Mouse (Mus musculus) hematopoietic stem cell, adult 5-6 weeks (primary cell): ENCODE data around the gene Alpk3. TPM values are rescaled to one million over a fixed set of nuclear protein-coding genes. Genes with fewer than 3 reads are reported as not detected.

Source experiments
- ATAC-seq, 2 experiments: fragments of 125-278 bp in 1 of 2; replicated peaks in 1 of 2; 2 replicates each; pipeline ENCODE4 v1.8.0; 2016 to 2017; ENCODE audit warnings: inconsistent platforms in 2 of 2, mild to moderate bottlenecking in 2 of 2, moderate number of reproducible peaks in 2 of 2, low read depth in 1 of 2, moderate TSS enrichment in 1 of 2; ENCODE audit not compliant: low FRiP score in 2 of 2, poor library complexity in 2 of 2, severe bottlenecking in 2 of 2, insufficient read depth in 1 of 2, low TSS enrichment in 1 of 2
- total RNA-seq: library from RNA; stranded (forward); fragments of 172-1452, 232-1000 nt; gene quantifications from 2 replicates; pipeline ENCODE4 v1.2.3, GENCODE M21; 2017

The Alpk3 gene
- total RNA-seq, result 4.1 and 4.3 TPM in 2 replicates

DNA sequence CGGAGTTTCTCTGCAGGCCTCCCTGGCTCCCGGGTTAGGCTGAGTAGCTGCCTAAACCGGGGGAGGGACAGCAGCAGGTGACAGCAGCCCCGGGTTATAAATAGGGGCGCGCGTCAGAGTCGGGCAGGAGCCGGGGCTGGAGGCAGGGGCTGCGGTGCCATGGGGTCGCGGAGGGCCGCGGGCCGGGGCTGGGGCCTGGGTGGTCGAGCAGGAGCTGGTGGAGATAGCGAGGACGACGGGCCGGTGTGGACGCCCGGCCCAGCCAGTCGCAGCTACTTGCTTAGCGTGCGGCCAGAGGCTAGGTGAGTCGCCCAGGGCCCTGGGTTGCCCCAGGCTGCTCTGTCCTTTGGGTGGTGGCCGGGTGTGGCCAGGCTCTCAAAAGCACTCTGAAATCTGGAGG is at the start of gene Alpk3:
Gene Alpk3 (plus strand): TSS at position 130 of the 400 bp plus-strand sequence.
- no peak for ATAC-seq

- no peak for ATAC-seq
These were observed 49.1 kb upstream of the Alpk3 start for GRCm38 (mm10) chr7:81008285-81008684.

DNA sequence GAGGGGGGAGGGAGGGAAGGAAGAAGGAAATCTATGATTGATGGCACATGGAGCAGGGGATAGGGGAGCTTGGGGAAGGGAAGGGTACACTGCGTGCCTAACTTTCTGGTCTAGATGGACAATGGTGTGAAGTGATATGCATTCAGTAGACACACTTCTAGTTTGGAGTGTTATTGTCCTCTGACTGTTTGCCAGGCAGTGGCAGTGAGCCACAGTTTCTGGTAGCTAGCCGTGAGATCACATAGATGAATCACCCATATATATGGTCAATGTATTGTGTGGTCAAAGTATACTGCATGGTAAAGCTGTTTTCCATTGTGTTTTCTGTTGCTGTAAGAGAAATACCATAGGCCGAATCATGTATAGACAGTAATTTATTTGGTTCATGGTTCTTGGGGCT is 45.8 kb upstream of the Alpk3 start:
- no peak for ATAC-seq

DNA sequence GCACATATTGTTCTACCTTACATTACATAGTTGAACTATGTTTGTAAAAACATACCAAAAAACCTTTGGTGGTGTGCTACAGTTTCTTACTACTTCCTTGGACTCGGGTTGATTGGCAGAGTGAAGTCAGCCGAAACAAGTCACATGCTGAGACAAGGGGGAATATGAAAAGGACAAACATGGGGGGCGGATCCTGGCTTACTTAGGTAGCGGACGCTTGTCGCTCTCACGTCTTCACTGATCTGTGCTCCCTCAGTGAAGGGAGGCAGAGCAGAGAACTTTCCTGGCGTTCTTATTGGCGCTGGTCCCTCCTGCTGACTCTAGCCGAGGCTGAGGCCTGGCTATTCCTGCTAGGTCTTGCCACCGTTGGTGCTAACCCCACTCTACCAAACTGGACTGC is 37.1 kb upstream of the Alpk3 start:
- ATAC-seq, result no peak

- no peak for ATAC-seq
These were observed 34.7 kb upstream of the Alpk3 start for GRCm38 (mm10) chr7:81022731-81023130.

DNA sequence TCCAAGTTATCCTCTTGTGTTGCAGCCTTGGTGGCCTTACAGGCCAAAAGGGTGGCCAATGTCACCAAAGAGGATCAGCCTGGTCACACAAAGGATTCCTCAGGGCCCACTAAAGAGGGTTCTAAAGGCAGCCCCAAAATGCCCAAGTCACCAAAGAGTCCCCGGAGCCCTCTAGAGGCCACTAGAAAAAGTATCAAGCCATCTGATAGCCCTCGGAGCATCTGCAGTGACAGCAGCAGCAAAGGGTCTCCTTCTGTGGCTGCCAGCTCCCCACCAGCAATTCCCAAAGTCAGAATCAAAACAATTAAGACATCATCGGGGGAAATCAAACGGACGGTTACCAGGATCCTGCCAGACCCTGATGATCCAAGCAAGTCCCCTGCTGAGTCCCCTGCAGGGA is 33.3 kb upstream of the Alpk3 start:
- no peak for ATAC-seq

- no peak for ATAC-seq
These were observed 32.7 kb upstream of the Alpk3 start for GRCm38 (mm10) chr7:81024651-81025050.

GRCm38 (mm10) chr7:81025751-81026150 is 31.6 kb upstream of the Alpk3 start:
- ATAC-seq, result no peak

DNA sequence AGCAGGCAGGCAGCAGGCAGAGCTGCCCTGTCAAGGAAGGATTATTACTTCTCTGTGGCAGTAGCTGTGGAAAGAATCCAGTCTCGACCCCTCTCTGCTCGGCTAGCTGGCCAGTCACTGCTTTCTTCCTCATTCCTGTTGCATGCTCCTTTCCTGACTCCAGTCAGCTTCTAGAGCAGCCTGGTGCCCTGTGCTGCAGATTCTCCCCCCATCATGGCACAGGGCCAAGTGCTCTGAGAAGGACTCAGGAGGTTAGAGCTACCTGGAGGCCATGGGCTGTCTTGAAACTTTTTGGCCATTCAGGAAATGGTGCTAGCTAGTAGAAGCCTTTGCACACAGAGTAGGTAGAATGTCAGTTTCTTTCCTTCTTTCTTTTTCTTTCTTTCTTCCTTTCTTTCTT is 17.7 kb upstream of the Alpk3 start:
- no peak for ATAC-seq

GRCm38 (mm10) chr7:81043023-81043620 is 14.3 kb upstream of the Alpk3 start:
- no peak for ATAC-seq

- no peak for ATAC-seq
These were observed 9.6 kb upstream of the Alpk3 start for GRCm38 (mm10) chr7:81047847-81048246.

GRCm38 (mm10) chr7:81048513-81048912 is 8.9 kb upstream of the Alpk3 start:
- ATAC-seq, result no peak

- no peak for ATAC-seq
These were observed 7.4 kb upstream of the Alpk3 start for GRCm38 (mm10) chr7:81049966-81050365.

DNA sequence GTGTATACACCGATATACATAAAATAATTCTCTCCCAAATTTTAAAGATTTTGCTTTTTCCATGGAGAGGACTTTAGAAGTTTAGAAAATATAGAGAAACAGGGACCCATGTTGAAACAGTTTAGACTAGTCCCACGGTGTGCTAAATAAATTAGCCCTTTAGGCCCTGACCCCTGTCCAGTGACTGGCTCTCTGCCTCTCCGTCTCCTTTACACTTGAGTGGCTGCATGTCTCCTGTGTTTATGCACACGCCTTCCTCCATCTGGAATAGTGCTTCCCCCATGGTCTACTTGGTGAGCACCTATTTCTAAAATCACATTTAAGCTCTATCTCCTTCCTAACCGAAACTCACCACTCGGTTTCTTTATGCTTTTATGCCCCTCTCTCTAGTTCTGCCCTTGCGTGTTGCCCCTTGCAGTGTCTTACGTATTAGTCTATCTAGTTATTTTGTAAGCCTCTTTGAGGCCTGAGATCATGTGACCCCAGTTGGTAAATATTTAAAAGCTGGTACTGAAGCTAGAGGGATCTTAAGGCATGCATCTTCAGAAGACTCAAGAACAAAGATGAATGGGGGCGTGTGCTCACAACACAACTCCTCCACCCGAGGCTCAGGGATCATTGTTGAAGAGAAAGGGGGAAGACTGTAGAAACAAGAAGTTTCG is 1.6 kb upstream of the Alpk3 start:
- no peak for ATAC-seq

DNA sequence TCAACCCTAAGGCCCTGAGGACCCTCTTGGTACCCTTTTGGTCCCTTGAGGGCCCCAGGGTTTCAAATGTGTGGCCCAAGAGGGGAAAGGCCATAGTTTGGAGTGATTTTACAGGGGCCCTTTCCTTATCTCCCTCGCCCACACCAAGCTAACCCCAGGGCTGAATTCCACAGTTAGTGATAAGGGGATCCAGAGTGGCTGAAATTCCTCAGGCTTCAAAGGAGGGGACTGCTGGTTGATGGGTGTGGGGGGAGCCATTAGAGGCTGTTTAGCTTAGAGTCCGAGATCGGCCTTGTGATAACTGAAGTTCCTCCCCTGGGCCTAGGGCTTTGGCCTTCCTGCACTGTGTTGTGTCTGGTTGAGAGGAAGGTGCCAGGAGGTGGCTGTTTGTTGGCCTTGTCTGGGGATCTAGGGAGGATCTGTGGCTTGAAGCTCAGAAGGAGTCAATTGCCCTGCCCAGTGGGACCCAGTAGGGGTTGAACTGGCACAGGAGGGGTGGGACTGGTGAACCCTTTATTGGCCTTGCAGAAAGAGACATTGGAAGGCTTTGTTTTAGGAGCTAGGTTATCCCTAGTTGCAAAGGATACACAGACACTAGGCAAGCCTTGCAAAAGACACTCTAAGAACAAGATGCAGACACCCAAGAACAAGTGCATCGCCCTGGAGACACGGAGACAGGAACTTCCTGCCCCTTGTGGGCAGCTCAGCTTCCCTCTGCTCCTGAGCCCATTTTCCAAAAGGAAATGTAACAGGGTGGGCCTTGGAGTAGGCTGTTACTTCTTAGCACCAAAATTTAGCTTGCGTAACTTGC is 706 bp downstream of the Alpk3 start:
- peak; percentile 32 to 41; a peak in 2 of 4 replicates for ATAC-seq

DNA sequence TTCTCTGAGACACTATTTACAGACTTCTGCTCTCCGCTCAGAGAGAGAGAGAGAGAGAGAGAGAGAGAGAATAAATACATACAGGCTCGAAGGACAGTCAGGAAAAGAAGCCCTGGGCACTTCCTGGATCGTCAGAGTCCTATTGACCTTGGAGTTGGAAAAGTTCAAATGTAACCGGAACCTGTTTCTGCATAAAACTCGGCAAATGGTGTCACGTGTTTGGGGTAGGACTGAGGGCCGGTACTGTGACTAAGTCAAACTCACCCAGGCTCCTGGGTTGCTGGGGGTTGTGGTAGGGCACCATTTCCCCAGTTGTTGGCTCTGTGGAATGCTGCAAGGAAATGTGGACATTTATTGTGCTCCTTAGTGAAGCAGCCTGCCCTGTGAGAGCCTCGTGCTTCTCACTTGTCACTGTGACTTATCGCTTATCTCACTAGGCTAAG is 1.3 kb downstream of the Alpk3 start:
- no peak for ATAC-seq

DNA sequence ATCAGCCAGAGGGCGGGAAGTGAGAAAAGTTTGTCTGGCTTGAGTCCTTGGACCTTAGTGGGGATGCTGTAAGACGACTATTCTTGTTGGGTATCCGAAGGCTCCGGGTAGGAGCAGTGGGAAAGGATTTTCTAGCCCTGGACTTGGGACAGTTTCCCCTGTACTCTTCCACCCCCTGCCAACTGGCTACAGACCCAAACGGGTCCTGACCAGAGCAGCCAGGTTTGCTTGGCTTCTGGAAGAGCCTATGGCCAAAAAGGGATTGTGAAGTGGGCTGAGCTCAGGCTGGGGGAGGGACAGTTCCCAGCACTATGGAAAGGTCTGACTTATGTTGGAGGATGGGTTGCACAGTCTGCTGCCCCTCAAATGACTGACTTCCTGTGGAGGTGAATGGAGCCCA is 2.0 kb downstream of the Alpk3 start:
- no peak for ATAC-seq

DNA sequence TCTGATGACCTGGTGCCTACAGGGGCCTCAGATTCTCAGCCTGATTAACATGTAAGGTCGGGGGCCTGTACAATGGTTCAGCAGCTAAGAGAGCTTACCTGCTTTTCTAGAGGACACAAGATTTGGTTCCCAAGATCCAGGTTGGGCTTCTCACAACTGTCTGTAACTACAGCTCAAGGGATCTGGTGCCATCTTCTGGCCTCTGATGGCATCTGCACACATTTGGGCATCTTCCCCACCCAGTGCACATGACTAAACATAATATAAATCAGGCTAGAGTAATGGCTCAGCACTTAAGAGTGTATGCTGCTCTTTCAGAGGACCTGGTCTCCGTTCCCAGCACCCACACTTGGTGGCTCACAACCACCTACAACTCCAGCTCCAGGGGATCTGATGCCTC is 3.5 kb downstream of the Alpk3 start:
- peak; percentile 39 to 59; a peak in 2 of 4 replicates for ATAC-seq
